Mouse (Mus musculus) colon, adult 2 months (tissue): ENCODE data around the gene Acad10. TPM values are rescaled to one million over a fixed set of nuclear protein-coding genes. Genes with fewer than 3 reads are reported as not detected.

Source experiments
- polyA plus RNA-seq: library from polyadenylated mRNA; depleted of rRNA; stranded (reverse); fragments of >200 nt; gene quantifications from 2 replicates; pipeline ENCODE4 v1.2.3, GENCODE M21; 2012; rRNA removed

Acad10 gene
- polyA plus RNA-seq = 8.2 and 8.7 TPM in 2 replicates

DNA sequence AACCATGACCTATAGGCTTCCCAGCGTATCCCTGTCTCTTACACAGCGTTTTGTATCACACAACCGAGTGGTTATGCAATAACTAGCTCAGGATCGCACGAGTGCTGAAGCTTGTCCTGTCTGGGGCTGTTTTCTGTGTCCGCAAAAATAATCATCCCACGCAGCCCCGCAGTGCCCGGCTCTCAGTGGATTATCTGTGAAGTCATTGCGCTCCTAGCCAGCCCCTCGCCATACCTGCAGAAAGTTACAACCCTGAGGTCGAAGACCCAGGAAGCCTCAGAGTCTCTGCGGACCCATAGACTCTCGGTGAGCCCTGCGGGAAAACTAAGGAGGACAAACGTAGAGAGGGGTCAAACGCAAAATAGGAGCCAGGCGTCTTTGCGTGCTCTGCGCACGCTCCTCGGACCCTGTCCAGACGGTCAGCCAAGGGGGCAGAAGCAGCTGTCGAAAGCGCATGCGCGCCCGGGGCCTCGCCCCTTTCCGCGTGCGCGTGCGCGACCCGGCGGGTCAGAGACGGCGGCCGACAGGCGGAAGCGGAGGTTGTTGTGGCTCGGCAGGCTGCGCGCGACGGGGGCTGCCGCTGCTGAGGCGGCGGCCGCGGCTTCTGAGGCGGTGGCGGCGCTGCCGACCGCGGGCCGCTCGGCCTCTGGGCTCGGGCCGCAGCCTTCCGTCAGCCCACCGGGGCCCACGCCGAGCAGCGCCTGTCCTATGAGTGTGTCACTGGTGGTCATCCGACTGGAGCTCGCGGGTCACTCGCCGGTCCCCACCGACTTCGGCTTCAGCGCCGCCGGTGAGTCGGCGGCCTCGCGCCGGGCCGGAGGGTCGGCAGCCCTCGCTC is at the start of gene Acad10, which contains the start of gene Brap:
Gene Acad10, minus strand, starts transcription at position 456 of the 838 bp plus-strand sequence.
Gene Brap, plus strand, starts transcription at position 505 of the 838 bp plus-strand sequence.

DNA sequence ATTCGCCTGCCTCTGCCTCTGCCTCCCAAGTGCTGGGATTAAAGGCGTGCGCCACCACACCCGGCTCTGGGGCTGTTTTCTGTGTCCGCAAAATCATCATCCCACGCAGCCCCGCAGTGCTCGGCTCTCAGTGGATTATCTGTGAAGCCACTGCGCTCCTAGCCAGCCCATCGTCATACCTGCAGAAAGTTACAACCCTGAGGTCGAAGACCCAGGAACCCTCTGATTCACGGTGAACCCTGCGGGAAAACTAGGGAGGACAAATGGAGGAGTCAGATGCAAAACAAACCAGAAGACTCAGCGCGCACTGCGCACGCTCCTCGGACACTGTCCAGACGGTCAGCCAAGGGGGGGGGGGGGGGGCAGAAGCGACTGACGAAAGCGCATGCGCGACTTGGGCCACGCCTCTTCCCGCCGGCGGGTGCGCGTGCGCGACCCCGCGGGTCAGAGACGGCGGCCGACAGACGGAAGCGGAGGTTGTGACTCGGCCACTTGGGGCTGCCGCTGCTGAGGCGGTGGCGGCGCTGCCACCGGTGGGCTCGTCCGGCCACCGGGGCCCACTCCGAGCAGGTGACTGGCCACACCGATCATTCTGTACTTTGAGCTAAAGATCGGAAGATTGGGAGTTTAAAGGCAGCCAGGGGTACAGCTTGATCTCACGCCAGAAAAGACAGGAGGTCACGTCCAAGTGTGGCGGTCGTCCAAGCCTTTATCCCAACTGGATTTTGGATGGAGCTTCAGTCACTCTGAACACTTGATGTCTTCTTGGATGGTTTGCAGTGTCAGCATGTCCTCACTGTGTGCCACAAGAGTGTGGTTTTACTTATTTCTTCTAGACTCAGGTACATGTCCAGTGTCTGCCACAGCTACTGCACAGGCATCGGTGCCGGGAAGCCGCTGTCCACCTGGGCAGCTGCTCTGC is 41.5 kb downstream of the Acad10 start, which contains the start of gene Acad12:
Gene Acad12, minus strand, starts transcription at position 347 of the 922 bp plus-strand sequence.

DNA sequence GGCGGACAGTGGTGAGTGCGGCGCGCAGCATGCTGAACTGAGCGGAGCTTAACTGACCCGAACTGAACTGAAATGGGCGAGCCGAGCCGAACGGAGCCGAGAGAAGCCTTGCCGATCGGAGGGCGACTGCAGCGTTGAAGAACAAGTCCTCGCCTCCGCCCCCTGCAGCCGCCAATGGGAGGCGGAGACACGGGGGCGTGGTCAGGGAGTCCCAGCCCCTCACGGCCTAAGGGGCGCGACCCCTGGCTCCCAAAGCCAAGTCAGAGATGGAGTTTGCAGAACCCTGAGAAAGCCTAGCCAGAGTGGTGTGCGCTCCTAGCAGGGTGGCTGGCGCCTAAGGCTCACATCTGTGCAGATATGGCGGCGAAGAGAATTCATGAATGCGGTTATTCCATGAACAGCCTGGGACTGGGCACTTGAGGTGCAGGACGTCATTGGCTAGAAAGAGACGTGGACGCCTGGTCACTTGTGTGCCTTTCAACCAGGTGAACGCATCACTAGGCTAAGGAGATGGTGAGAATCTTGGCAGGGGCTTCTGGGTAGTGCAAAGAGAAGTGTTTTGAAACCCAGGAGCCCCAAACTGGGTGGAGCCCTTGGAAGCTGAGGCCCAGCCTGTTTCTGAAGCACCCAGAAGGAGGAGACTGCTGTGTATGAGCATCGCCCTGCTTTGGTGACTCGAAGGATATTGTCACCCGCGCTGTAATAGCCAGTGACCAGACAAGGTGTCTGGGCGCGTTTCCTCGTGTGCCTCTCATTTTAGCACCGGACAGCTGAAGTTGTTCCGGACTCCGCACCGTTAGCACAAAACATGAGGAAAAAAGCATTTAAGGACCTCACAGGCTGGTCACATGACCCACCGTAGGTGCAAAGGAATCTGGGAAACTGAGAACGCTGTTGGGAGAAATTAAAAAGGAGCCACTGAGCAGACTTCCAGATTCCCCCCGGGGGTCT is 66.6 kb downstream of the Acad10 start, which contains the start of gene Aldh2:
Gene Aldh2, minus strand, starts transcription at position 374 of the 951 bp plus-strand sequence.

Other genes starting within 250 kb of the Acad10 start
- 1.5 and 7.2 TPM in 2 replicates for gene Tmem116, start 208.6 kb downstream of the Acad10 start, polyA plus RNA-seq
- gene Erp29, start 208.0 kb downstream of the Acad10 start, polyA plus RNA-seq = 35.2 and 37.5 TPM in 2 replicates
- gene Adam1b, start 157.1 kb downstream of the Acad10 start, polyA plus RNA-seq = not detected in 2 replicates
- gene Adam1a, start 115.0 kb downstream of the Acad10 start, polyA plus RNA-seq = 2.6 and 3.7 TPM in 2 replicates
- gene Gm42878, start 115.0 kb downstream of the Acad10 start, polyA plus RNA-seq = 0.20 TPM in 1 of 2 replicates, not detected in the other
- 27.1 and 28.6 TPM in 2 replicates for gene Mapkapk5, start 114.6 kb downstream of the Acad10 start, polyA plus RNA-seq
- 1,286 and 1,374 TPM in 2 replicates for gene Aldh2, start 66.7 kb downstream of the Acad10 start, polyA plus RNA-seq
- gene Acad12, start 41.6 kb downstream of the Acad10 start, polyA plus RNA-seq = 7.0 and 7.8 TPM in 2 replicates
- 23.1 and 27.9 TPM in 2 replicates for gene Brap, start within 50 bp of the Acad10 start, polyA plus RNA-seq
- gene Atxn2, start 50.8 kb upstream of the Acad10 start, polyA plus RNA-seq = 110 and 127 TPM in 2 replicates
- 35.2 and 38.5 TPM in 2 replicates for gene Sh2b3, start 177.1 kb upstream of the Acad10 start, polyA plus RNA-seq
- gene Pheta1, start 188.5 kb upstream of the Acad10 start, polyA plus RNA-seq = 97.0 and 99.3 TPM in 2 replicates